Mouse (Mus musculus) heart, adult 2 months (tissue): ENCODE results near the gene Icam1. TPM values are rescaled to one million over a fixed set of nuclear protein-coding genes. Genes with fewer than 3 reads are reported as not detected.
A peak's percentile ranks its signal among the peaks of the same experiment; 100 is the strongest.

Source experiments
- DNase-seq, 2 experiments: peaks; one replicate each; pipeline ENCODE4 v3.0.0; 2021
- H3K27ac ChIP-seq: fragments of 200-600 bp; 2 replicates; pipeline ENCODE4 v1.8.1; 2022
- H3K27me3 ChIP-seq: fragments of 200-500 bp; 2 replicates; pipeline ENCODE4 v1.6.1; 2012; ENCODE audit warnings: mild to moderate bottlenecking, low read length, inconsistent platforms, mixed read lengths; ENCODE audit not compliant: control insufficient read depth, insufficient read depth
- H3K36me3 ChIP-seq: fragments of 200-500 bp; 2 replicates; pipeline ENCODE4 v1.6.1; 2012; ENCODE audit warnings: low read length, inconsistent platforms; ENCODE audit not compliant: control insufficient read depth, insufficient read depth
- H3K4me1 ChIP-seq: fragments of 200-500 bp; 2 replicates; pipeline ENCODE4 v1.6.1; 2011; ENCODE audit warnings: low read length; ENCODE audit not compliant: control insufficient read depth, insufficient read depth
- H3K4me3 ChIP-seq: fragments of 200-600 bp; 2 replicates; pipeline ENCODE4 v1.8.1; 2022
- H3K79me2 ChIP-seq: fragments of 200-500 bp; replicated peaks from 2 replicates; pipeline ENCODE4 v1.6.1; 2012; ENCODE audit warnings: mild to moderate bottlenecking, inconsistent platforms, low read length, moderate library complexity, mixed read lengths; ENCODE audit not compliant: control insufficient read depth, insufficient read depth
- H3K9ac ChIP-seq: fragments of 200-500 bp; 2 replicates; pipeline ENCODE4 v1.6.1; 2012; ENCODE audit warnings: low read depth, mild to moderate bottlenecking, control low read depth, inconsistent platforms, low read length, mixed read lengths
- CTCF ChIP-seq: fragments of 200-600 bp; IDR thresholded peaks from 2 replicates; pipeline ENCODE4 v1.8.1; 2022; ENCODE audit warnings: antibody characterized with exemption, mild to moderate bottlenecking, moderate library complexity
- EP300 ChIP-seq: fragments of 200-500 bp; IDR thresholded peaks from 2 replicates; pipeline ENCODE4 v1.6.1; 2011; ENCODE audit warnings: low read depth, low read length, control low read depth; ENCODE audit not compliant: insufficient read depth
- POLR2A ChIP-seq: fragments of 200-500 bp; IDR thresholded peaks from 2 replicates; pipeline ENCODE4 v1.6.1; 2011; ENCODE audit warnings: mild to moderate bottlenecking, low read depth, low read length, control low read depth; ENCODE audit not compliant: insufficient read depth
- WGBS: fragments of 180-500 bp; shearing (Covaris S2); methylation state at CpG from one replicate; pipeline ENCODE4 v1.1.7; 2018; 5-methylcytosine and 5-hydroxymethylcytosine counted together
- intact Hi-C: fragments of 180-260 bp; cut with DNase I; formaldehyde crosslinking; loops from one replicate; pipeline ENCODE4 v1.15.1; 2025
- polyA plus RNA-seq: library from polyadenylated mRNA; depleted of rRNA; stranded (reverse); fragments of >200 nt; gene quantifications from 2 replicates; pipeline ENCODE4 v1.2.3, GENCODE M21; 2012
- total RNA-seq, 2 experiments: library from RNA; stranded (reverse); gene quantifications; 2 replicates each; pipeline ENCODE4 v1.2.3; 2021

The Icam1 gene
- total and polyA plus RNA-seq, 3 experiments: 7.6 to 12.4 (median 9.2) TPM

- Histone ChIP-seq H3K79me2 (no peaks in the 10 kb centered on the region), H3K27ac (0 out of 2 replicates have a peak within 1 kb of the TSS, but pooled peaks have one; percentile 0), H3K4me3 (peak within 1 kb of the TSS; percentile 45), H3K4me1 (peaks cover 3% of the 10 kb centered on the region), H3K9ac (peak within 1 kb of the TSS; percentile 71), H3K36me3 (no peaks in the 10 kb centered on the region), H3K27me3 (peaks cover 1% of the 10 kb centered on the region)
- TF ChIP-seq POLR2A (no peak), CTCF (peak; percentile 98; the same call in 1 of the 2 replicates), EP300 (0 out of 2 replicates have a peak, but pooled peaks have one; percentile 36)
- peak; percentile 85 to 89 for DNase-seq
- 3% methylated on average over 37 of the region's 37 CpGs for WGBS
- intact Hi-C loops: loop anchor here (1.0 to 5.0 kb wide), 6 partner anchors 15 to 127 kb away; partner anchors contain the start of genes Fdx1l, Gm38431, Gm49373 and Icam1
Observed at GRCm38 (mm10) chr9:21029291-21030054, 13.7 kb downstream of the Icam1 start, which contains the start of gene Icam4. Gene Icam4, plus strand, starts transcription at chr9:21029373.

GRCm38 (mm10) chr9:21030055-21030600 is 14.3 kb downstream of the Icam1 start:
- peaks cover 3% of the 10 kb centered on the region for H3K27me3 ChIP-seq
- WGBS: 31% methylated on average over 22 of the region's 22 CpGs
- no peaks in the 10 kb centered on the region for H3K79me2 ChIP-seq
- no peak overlapping the region for H3K9ac ChIP-seq
- H3K36me3 ChIP-seq: no peaks in the 10 kb centered on the region
- DNase-seq: no peak
- peak overlapping the region; percentile 32; the same call in 1 of the 2 replicates for H3K27ac ChIP-seq
- H3K4me3 ChIP-seq: peak overlapping the region; percentile 45
- intact Hi-C loops: loop anchor here (1.0 to 5.0 kb wide), 3 partner anchors 42 to 106 kb away; partner anchors contain the start of genes Fdx1l, Gm38431, Gm49373 and Raver1
- H3K4me1 ChIP-seq: peaks cover 3% of the 10 kb centered on the region
- TF ChIP-seq EP300 (no peak), POLR2A (no peak), CTCF (no peak)

GRCm38 (mm10) chr9:21030781-21031250 is 15.0 kb downstream of the Icam1 start:
- TF ChIP-seq CTCF: peak; percentile 71
- TF ChIP-seq EP300: no peak
- H3K4me3 ChIP-seq: peak overlapping the region; percentile 69
- intact Hi-C loops: loop anchor here (1.0 to 5.0 kb wide), 3 partner anchors 41 to 105 kb away; partner anchors contain the start of genes Fdx1l, Gm38431, Gm49373 and Raver1
- peak overlapping the region; percentile 47; the same call in 1 of the 2 replicates for H3K27ac ChIP-seq
- H3K9ac ChIP-seq: peak overlapping the region; percentile 10
- under 1% methylated on average over 13 of the region's 13 CpGs for WGBS
- H3K4me1 ChIP-seq: peaks cover 3% of the 10 kb centered on the region
- no peaks in the 10 kb centered on the region for H3K79me2 ChIP-seq
- no peaks in the 10 kb centered on the region for H3K36me3 ChIP-seq
- peak; percentile 82 to 90 for DNase-seq
- H3K27me3 ChIP-seq: peaks cover 6% of the 10 kb centered on the region

GRCm38 (mm10) chr9:21031251-21031895 is 15.6 kb downstream of the Icam1 start:
- Histone ChIP-seq H3K4me1 (peaks cover 3% of the 10 kb centered on the region), H3K4me3 (peak overlapping the region; percentile 69), H3K36me3 (no peaks in the 10 kb centered on the region), H3K9ac (peak overlapping the region; percentile 10), H3K27me3 (peaks cover 8% of the 10 kb centered on the region), H3K79me2 (no peaks in the 10 kb centered on the region), H3K27ac (peak overlapping the region; percentile 47; the same call in 1 of the 2 replicates)
- intact Hi-C loops: loop anchor here (5.0 kb wide), 2 partner anchors 41 to 61 kb away; partner anchors contain the start of genes Fdx1l, Gm38431, Gm49373 and Raver1
- WGBS: under 1% methylated on average over 36 of the region's 36 CpGs
- DNase-seq: peak; percentile 74 to 80
- TF ChIP-seq EP300 (no peak), CTCF (no peak), POLR2A (no peak; the same call in 1 of the 2 replicates)

GRCm38 (mm10) chr9:21031896-21032351 is 16.1 kb downstream of the Icam1 start, which contains the start of gene Icam5:
Gene Icam5, plus strand, starts transcription at chr9:21032073.
- peak within 1 kb of the TSS; percentile 47; the same call in 1 of the 2 replicates for H3K27ac ChIP-seq
- TF ChIP-seq POLR2A (no peak), CTCF (no peak), EP300 (no peak)
- peak within 1 kb of the TSS; percentile 28 for H3K9ac ChIP-seq
- DNase-seq: peak in 1 of 2 experiments; percentile 56
- peaks cover 3% of the 10 kb centered on the region for H3K4me1 ChIP-seq
- 1% methylated on average over 32 of the region's 35 CpGs for WGBS
- peaks cover 10% of the 10 kb centered on the region for H3K27me3 ChIP-seq
- no peaks in the 10 kb centered on the region for H3K79me2 ChIP-seq
- H3K36me3 ChIP-seq: no peaks in the 10 kb centered on the region
- intact Hi-C loops: loop anchor here (5.0 kb wide), 2 partner anchors 40 to 60 kb away; partner anchors contain the start of genes Fdx1l, Gm38431, Gm49373 and Raver1
- H3K4me3 ChIP-seq: peak within 1 kb of the TSS; percentile 73
